Mouse (Mus musculus) layer of hippocampus, adult 18-20 months (tissue): Measurements from ENCODE around the gene Tac4. TPM values are rescaled to one million over a fixed set of nuclear protein-coding genes. Genes with fewer than 3 reads are reported as not detected.
A peak's percentile ranks its signal among the peaks of the same experiment; 100 is the strongest.

Experiments used
- DNase-seq, 2 experiments: peaks; one replicate each; pipeline ENCODE4 v3.0.0; 2022; ENCODE audit warnings: low spot score in 2 of 2
- total RNA-seq, 2 experiments: library from RNA; stranded (reverse); gene quantifications; 2 replicates each; pipeline ENCODE4 v1.2.3; 2021

Gene Tac4
- total RNA-seq, 2 experiments from 2014 or later, result not detected

- peak; percentile 82 to 91 for DNase-seq
These were observed 2.1 kb upstream of the Tac4 start for GRCm38 (mm10) chr11:95259088-95259849.

- no peak for DNase-seq
These were observed 2.6 kb downstream of the Tac4 start for GRCm38 (mm10) chr11:95263816-95264454.

GRCm38 (mm10) chr11:95264455-95265013 is 3.2 kb downstream of the Tac4 start:
- DNase-seq, result no peak

GRCm38 (mm10) chr11:95266540-95267245 is 5.4 kb downstream of the Tac4 start:
- no peak for DNase-seq

GRCm38 (mm10) chr11:95273661-95274060 is 12.3 kb downstream of the Tac4 start:
- no peak for DNase-seq

GRCm38 (mm10) chr11:95274613-95275012 is 13.3 kb downstream of the Tac4 start:
- DNase-seq, result no peak

- DNase-seq, result no peak
These were observed 14.7 kb downstream of the Tac4 start for GRCm38 (mm10) chr11:95276056-95276455.

GRCm38 (mm10) chr11:95279061-95279659 is 17.8 kb downstream of the Tac4 start:
- DNase-seq, result no peak

- no peak for DNase-seq
These were observed 21.0 kb downstream of the Tac4 start for GRCm38 (mm10) chr11:95282331-95282730.

GRCm38 (mm10) chr11:95291998-95292397 is 30.7 kb downstream of the Tac4 start:
- no peak for DNase-seq

GRCm38 (mm10) chr11:95293017-95293624 is 31.8 kb downstream of the Tac4 start:
- DNase-seq, result no peak

- DNase-seq, result no peak
These were observed 34.4 kb downstream of the Tac4 start for GRCm38 (mm10) chr11:95295736-95296135.

- DNase-seq, result no peak
These were observed 36.8 kb downstream of the Tac4 start for GRCm38 (mm10) chr11:95298146-95298545.

GRCm38 (mm10) chr11:95299886-95300285 is 38.6 kb downstream of the Tac4 start:
- no peak for DNase-seq

- DNase-seq, result no peak
These were observed 40.4 kb downstream of the Tac4 start for GRCm38 (mm10) chr11:95301772-95302171.

- DNase-seq, result no peak
These were observed 44.3 kb downstream of the Tac4 start for GRCm38 (mm10) chr11:95305600-95305999.

GRCm38 (mm10) chr11:95307526-95307925 is 46.2 kb downstream of the Tac4 start:
- no peak for DNase-seq

- peak; percentile 96 to 99 for DNase-seq
These were observed 48.2 kb downstream of the Tac4 start for GRCm38 (mm10) chr11:95309510-95310006.

- peak; percentile 99 for DNase-seq
These were observed 48.8 kb downstream of the Tac4 start, which contains the start of gene Kat7 for GRCm38 (mm10) chr11:95310007-95310647. Gene Kat7, minus strand, starts transcription at chr11:95310246.
